Mouse (Mus musculus) testis, postnatal 14 days (tissue): ENCODE results near the gene Cenpn.

Experiments
- DNase-seq: peaks from one replicate; pipeline ENCODE4 v3.0.0; 2021; ENCODE audit warnings: low spot score

The Cenpn gene

DNA sequence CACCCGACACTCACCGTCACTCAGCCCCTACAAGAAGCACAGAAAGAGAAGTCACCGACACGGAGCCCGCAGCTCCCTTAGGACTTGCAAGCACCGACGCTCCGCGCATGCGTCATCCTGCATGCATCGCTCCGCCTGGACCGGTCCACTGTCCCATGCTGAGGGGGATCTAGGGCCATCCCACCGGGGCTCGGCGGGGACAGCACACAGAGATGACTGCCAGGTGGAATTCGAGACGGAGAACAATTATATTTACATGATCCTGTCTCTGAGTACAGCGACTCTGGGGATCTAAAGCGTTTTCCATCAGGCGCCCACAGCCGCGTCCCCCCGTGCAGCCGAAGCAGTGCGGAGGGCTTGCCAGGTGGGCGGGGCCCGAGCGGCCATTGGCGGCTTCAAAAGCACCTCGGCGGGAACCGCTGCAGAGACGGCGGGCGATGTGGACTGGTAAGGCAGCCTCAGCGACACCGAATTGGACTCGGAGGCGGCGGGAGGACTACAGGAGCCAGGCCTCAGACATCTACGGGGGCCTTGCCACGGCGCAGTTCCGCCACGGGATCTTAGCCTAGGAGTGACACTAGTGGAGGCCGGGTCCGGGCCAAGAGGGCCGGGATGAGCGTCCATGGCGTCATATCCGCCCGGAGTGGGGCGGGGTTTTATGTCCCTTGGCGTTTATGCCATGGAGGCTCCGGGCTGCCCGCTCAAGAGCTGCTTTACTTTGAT is at the start of gene Cenpn, which contains the start of gene Cmc2:
Gene Cenpn (plus strand): TSS at position 394 of the 723 bp plus-strand sequence.
Gene Cmc2 (minus strand): TSS at position 119 of the 723 bp plus-strand sequence.
- peak; percentile 91 for DNase-seq

DNA sequence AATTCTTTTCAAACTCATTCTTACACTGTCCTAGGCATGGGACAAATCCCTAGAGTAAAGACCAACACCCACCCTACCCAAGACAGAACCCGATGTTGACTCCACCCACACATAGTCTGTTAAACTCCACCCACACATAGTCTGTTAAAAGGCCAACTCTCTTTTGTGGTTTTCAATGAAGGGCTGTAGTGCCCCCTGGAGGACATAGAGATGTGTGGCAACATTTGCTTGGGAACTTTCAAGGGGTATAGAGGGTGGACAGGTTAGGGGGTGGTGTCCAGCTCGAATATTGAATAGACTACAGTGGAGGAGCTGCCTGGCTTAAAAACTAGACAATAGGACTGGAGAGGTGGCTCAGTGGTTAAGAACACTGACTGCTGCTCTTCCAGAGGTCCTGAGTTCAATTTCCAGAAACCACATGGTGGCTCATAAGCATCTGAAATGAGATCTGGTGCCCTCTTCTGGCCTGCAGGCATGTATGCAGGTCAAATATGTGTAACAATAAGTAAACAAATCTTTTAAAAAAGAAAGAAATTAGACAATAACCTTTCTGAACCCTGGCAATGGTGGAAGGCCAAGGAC is 48.7 kb upstream of the Cenpn start:
- DNase-seq, result no peak

DNA sequence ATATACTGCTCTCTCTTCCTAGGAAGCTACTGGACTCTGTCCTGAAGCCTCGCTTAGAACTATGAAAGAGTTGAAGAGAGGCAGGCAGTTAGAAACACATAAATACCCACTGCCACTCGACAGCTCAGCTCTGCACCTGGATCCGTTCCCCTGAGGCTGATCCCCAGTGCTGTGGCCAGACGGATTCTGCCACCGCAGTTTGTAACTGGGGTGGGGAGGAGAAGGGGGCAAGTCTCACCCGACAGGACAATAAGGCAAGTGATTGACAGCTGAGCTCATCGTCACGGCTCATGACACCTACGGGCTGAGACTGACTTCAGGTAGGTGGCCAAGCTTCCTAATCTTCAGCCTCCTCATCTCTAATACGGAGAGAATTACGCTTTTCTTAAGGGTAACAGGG is 47.9 kb upstream of the Cenpn start:
- DNase-seq, result no peak

DNA sequence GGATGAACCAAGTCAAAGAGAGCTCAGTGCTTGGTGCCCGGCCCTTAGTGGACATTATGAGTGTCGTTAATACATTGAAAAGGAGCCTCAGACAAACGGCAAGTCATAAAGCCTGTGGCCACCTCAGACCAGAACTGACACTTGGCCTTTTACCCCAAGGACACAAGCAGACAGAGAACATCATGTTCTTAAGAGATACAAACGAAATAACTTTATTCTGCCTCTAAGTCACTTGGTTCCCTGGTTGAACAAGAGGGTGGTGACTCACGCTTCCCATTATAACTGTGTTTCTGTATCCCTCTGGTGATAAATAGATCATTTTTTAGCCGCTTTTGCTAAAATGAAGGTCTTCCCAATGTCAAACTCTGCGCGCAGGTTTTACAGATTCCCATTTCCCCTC is 47.5 kb upstream of the Cenpn start:
- DNase-seq, result peak; percentile 43

DNA sequence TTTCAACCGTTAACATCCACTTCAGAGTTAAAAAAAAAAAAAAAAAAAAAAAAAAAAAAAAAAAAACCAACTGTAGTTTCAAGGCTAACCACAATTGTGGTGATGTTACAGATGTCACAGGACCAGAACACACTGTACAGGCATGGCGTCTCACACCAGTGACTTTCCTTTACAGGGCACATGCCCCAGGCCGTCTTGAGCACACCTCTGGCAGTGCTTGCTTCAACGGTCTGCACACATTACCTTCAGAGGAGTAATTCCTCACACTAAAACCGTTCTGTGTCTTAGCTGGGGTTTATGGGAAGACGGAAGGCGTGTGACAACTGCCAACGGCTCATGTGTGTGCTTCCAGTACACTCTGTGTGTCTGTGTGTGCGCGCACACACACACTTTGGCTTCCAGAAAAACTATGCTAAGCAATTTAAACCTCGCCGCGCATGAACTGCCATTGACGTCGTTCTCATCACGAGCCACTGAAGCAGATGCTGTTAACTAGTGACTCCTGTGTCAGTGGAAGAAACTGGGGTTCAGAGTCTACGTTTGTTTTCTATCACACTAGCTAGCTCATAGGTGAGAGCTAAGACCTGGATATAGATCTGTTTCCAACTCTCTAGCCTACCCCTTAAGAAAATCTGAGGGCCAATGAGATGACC is 45.6 kb upstream of the Cenpn start:
- DNase-seq, result no peak

DNA sequence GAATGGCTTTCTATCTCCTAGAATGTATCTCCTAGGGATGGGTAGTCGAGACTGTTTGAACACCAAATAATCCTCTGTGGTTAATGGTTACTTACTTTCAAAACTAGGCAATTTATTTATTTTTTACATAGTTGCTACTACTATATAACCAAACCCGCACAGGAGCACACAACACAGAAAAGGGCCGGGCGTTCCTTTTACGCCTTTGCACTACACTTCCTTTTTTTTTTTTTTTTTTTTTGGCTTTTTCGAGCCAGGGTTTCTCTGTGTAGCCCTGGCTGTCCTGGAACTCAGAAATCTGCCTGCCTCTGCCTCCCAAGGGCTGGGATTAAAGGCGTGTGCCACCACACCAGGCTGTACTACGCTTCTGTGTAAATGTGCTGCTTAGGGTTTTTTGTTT is 40.1 kb upstream of the Cenpn start:
- no peak for DNase-seq

DNA sequence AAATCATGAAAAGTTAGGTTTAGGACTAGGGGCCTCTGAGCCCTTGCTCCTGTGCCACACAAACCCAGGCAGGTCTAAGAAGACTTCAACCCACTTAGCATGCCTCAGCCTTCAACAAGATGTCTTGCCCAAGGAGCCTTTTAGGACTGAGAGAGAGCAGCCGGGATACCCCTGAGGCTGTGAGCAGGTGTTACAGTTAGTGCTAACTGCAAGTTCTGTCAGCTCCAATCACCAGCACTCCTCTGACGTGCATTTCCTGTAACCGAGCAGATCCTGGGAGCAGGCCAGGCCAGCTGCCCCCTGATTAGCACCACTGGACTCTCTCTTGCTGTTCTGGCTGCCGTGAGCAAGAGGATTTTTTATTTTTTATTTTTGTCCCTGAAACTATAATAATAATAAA is 33.7 kb upstream of the Cenpn start:
- no peak for DNase-seq

DNA sequence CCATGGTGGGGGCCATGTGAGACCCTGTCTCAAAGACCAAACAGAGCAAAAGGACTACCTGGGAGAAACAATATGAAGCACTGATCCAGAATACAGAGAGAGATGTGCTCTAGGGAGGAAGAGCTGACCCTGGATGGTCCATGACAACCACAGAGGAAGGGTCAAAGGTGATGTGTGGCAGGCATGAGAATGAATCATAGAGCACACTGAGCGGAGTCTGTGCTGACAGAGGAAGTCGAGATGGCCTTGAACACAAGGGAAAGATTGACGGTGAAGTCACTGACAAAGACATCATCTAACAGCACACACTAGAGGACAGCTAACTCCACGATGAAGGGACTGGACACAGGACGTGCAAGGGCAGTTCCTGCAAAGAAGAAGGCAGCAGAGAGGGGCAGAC is 30.1 kb upstream of the Cenpn start:
- no peak for DNase-seq

DNA sequence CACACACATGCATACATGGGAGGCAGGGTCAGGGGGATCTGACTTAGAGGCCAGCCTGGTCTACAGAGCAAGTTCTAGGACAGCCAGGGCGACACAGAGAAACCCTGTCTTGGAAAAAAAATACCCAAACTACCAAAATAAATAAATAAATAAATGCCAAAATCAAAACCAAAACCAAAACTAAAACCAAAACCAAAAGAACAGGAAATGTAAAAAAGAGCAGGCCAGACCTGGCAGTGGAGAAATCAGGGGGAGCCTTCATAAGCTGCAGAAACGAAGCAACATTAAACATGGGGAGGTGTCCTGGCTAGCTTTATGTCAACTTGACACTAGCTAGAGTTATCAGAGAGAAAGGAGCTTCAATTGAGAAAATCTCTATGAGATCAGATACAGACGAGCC is 29.4 kb upstream of the Cenpn start:
- DNase-seq, result no peak

DNA sequence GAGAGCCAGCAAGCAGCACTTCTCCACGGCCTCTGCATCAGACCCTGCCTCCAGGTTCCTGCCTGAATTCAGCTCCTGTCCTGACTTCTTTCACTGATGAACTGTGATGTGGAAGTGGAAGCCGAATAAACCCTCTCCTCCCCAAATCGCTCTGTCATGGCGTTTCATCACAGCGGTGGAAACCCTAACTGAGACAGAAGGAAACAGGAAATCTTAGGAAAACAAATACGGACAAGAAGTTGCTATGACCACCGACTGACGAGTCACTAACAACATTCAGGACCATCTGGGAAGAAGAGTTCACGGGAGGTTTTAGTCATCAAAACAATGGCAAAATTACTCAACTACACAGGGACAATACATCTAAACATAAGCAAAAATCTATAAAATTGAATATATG is 28.9 kb upstream of the Cenpn start:
- no peak for DNase-seq

DNA sequence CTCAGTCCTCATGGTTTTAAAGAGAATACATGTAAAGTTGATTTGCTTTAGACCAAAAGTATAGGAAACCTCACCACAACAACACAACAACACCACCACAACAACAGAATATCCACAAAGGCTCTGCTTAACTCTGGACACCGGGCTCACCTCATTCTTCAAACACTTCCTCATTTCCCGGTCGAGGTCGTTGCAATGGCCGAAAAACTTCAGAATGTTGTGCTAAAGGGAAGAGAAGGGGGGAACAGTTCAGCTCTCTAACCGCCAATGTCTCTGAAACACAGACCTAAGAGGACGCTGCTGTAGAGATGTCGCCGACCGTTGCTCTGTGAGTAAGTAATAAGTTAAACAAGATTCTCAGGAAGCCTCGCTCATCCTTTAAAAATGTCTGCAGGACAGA is 27.6 kb upstream of the Cenpn start:
- DNase-seq, result no peak

DNA sequence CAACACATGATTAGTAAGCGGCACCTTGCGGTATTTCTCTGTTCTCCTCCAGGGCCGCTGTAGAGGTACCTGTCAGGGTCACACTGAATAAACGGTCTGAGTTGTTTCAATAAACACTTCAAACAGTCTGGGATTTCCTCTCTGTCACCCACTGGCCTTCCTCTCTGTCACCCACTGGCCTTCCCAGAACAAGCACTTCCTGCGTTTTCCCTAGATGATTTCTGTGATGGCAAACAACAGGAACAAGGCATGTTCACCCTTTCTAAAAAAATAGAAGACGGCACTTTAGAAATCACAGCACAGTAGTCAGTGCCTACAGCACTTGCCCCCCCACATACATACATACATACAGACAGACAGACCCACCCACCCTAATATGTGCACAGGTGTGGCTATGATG is 26.0 kb upstream of the Cenpn start:
- DNase-seq, result no peak

DNA sequence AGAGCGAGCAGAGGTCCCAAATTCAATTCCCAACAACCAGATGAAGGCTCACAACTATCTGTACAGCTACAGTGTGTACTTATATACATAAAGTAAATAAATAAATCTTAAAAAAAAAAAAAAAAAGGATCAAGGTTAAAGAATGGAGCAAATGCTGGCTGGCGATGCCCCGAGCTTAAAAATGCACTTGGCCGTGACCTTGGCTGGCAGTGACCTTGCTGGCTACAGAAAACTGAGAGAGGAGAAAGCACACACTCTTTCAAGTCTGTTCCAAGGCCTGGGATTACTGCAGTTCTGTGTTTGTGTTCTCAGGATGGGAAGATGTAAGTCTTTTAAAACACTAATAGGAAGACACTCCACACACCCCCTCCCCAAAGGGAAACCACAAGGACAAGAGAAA is 16.8 kb upstream of the Cenpn start:
- no peak for DNase-seq

DNA sequence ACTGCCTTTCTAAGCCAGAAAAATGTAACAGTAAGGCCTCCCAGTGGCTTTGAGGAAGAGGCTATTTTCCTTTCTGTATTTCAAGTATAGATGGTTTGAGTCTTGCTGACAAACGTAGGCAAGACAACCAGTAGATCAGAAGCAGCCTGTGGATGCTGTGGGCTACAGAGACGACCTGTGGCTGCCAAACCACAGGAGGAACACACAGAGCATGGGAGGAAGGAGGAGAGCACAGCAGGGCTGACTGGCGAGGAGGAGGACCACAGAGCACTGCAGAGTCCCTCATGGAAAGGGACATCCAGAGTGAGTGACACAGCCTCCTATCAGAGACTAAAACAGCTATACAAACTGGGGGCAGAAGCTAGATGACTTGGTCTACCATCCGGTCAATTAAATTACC is 16.3 kb upstream of the Cenpn start:
- no peak for DNase-seq

DNA sequence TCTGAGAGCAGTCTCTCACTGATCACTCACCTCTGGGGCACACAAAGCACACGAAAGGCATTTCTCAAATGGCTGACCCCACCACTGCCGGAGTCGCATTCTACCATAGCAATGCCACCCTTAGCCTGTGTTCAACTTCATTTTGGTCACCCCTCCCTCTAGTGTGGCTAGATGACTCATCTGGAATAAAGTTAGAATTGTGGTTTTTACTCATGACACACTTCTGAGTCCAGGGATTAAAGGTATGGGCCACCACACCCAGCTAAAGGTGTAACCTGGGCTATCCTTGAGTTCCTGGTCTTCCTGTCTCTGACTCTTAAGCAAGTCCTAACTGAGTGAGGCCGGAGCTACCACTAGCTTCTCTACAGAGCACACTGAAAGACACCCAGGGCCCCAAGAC is 15.7 kb upstream of the Cenpn start:
- DNase-seq, result no peak

DNA sequence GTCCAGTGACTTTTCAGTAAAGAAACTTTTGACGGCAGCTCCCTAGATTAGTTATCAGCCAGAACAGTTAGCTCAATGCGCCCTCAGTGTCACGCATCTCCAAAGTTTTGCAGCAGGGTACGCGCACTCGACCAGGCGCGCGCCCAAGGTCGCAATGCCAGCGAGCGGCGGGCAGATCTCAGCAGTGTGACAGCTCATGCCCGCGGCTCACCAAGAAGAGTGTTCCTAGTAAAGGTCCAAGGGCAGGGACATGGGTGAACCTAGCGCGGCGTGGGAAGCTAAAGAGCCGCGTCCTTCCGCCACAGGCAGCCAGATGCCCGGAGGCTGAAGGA is 559 bp upstream of the Cenpn start:
- no peak for DNase-seq

DNA sequence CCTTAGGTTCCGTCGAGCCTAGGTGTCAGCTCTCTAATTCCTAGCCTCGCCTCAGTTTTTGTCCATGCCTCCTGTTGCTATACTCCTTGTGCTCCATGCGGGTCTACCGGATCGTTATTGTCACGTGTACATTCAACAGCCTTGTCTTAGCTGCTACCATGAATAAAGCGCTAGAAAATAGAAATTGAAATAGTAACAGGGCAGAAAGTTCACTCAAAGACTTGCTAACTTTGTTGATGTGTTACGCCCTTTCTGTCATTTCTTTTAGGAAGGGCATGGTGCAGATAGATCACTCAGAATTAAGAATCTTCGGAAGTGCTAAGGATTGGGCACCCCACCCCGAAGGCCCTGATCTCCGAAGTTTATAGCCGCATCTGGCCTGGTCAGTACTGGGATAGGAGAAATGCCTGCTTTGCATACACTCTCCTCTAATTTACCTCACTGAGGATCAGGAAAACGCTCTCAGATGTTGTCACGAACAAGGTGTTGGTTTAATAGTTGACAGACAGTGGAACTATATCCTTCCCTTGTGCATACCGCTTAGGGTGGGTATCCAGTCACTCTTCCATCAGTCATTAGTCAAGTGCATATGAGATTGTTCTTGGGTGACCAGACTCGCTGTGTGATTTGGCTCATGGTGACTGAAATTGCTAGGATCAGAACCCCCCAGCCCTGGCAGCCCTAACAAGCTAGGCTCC is 679 bp downstream of the Cenpn start:
- no peak for DNase-seq

DNA sequence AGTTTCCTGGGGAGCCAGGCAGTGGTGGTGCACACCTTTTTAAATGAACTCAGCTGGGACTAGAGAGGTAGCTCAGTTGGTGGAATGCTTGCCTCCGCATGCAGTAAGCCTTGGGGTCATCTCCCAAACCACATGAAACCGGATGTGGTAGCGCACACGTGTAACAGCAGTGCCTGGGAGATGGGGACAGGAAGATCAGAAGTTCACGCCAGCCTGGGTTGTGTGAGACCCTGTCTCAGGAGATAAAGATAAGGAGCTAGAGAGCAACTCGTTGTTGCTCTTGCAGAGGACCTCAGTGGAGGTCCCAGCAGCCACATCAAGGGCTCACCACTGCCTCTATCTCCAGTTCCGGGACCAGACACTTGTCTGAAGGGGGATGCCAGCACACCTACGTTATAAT is 2.0 kb downstream of the Cenpn start:
- no peak for DNase-seq

DNA sequence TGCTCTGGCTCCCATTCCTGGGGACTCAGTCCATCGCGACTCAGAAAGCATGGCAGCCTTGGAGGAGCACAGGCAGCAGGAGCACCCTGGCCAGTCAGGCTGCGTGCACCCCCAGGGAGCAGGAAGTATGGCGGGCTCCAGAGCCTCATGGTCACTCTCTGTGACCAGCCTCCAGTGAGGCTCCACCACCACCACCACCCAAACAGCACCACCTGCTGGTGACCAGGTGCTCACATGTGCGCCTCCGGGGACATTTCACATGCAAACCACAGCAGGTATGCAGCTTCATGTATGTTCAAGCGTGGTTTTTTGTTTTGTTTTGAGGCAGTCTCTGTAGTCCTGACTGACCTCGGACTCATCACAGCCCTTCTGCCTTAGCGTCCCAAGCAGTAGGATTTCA is 6.3 kb downstream of the Cenpn start:
- no peak for DNase-seq

DNA sequence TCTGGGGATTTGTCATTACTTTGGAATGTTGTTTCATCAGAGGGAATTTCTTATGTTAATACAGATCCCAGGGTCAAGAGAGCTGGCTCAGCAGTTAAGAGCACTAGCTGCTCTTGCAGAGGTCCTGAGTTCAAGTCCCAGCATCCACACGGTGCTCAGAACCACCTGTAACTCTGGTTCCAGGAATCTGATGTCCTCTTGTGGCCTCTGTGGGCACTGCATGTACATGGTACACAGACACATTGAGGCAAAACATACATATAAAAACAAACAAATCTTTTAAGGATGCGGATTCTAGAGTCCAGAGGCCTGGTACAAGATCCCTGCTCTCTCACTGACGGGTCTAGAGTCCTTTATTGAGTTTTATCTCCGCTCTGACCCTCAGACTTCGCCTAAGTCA is 7.1 kb downstream of the Cenpn start:
- no peak for DNase-seq

DNA sequence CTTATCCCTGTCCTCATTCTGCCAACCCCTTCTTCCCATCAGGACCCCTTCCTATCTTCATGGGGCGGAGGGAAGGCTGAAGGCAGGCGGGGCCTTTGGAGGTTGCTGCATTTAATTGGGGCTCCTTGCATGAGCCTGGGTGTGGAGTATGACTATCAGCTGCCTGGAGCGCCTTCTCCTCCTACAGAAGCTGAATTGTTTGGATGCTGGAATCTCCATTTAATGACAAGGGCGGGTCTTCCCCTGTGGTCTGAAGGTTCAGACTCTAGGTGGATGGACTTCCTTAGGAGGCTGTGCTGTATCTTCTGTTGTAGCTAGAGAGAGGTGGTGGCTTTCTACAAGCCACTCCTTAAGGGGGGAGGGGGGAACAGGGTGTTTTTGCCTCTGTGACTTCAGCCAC is 13.4 kb downstream of the Cenpn start:
- DNase-seq, result no peak

DNA sequence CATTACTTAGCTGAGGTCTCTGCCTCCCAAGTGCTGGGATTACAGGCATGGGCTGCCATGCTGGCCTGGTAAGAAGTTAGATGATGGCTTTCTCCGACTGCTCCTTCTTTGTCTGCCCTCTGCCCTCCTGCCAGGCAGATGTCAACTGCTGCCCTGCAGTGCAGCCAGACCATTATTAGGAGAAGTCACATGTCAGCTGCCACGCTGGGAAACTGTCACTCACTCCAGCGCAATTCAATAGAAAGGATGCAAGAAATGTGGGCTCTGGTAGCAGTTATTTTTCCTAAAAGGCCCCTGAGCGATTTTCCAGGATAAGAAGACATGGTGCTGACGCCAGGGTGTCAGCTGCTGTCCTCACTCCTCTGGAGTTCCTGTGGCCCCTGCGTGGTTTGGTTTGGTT is 14.0 kb downstream of the Cenpn start:
- no peak for DNase-seq
